Mouse (Mus musculus): ENCODE measurements around the gene Tns1.

GRCm38 (mm10) chr1:73913071-73914005 lies 210.9 kb downstream of the Tns1 start:
- TF ChIP-seq CTCF (IDR thresholded peaks at IDR 0.05; ENCODE audit: borderline replicate concordance, control insufficient read depth, extremely low read depth, insufficient read depth, low read length, poor library complexity) (no peak), POLR2A (IDR thresholded peaks at IDR 0.05; ENCODE audit: control insufficient read depth, extremely low read depth, insufficient read depth, low read length, poor library complexity) (no peak)
